Mouse (Mus musculus): ENCODE results near the gene Cerkl.

GRCm38 (mm10) chr2:79400045-79400444 lies 56.5 kb downstream of the Cerkl start:
- TF ChIP-seq POLR2A (IDR thresholded peaks at IDR 0.05; ENCODE audit: control insufficient read depth, low read depth, low read length) (no peak), CTCF (IDR thresholded peaks at IDR 0.05; ENCODE audit: control insufficient read depth, insufficient read depth, insufficient replicate concordance, low read depth, low read length) (no peak)
